Mouse (Mus musculus): ENCODE measurements around the gene Isl2. TPM values are rescaled to one million over a fixed set of nuclear protein-coding genes. Genes with fewer than 3 reads are reported as not detected.

Gene Isl2
- polyA plus RNA-seq, 1 experiment, result 4.8 TPM

GRCm38 (mm10) chr9:55581414-55581813 lies 42.9 kb downstream of the Isl2 start:
- Histone ChIP-seq H3K4me3 (ENCODE audit: insufficient read depth, poor library complexity, severe bottlenecking) (no peak overlapping the region), H3K79me2 (ENCODE audit: control insufficient read depth, insufficient read depth) (no peaks in the 10 kb centered on the region), H3K36me3 (ENCODE audit: control insufficient read depth, insufficient read depth) (no peaks in the 10 kb centered on the region), H3ac (ENCODE audit: control insufficient read depth, insufficient read length, low read depth) (no peak overlapping the region), H3K27me3 (ENCODE audit: control insufficient read depth, insufficient read depth, insufficient read length) (no peaks in the 10 kb centered on the region), H3K79me3 (ENCODE audit: low read depth) (no peaks in the 10 kb centered on the region)
- no peak for TF ChIP-seq USF1 (IDR thresholded peaks at IDR 0.05; ENCODE audit: low read depth)
- no peak for TF ChIP-seq MYOD1 (IDR thresholded peaks at IDR 0.05; ENCODE audit: control insufficient read depth, insufficient read length, low read depth)
- TF ChIP-seq CEBPB (IDR thresholded peaks at IDR 0.05; ENCODE audit: low read depth), result no peak
- no peak for TF ChIP-seq MAX (IDR thresholded peaks at IDR 0.05)
- no peak for TF ChIP-seq MYOG (IDR thresholded peaks at IDR 0.05; ENCODE audit: control insufficient read depth, extremely low read depth, insufficient read length)
- TF ChIP-seq FOSL1 (IDR thresholded peaks at IDR 0.05; ENCODE audit: insufficient read depth, low read length, poor library complexity, severe bottlenecking), result no peak
- TF ChIP-seq CTCF (IDR thresholded peaks at IDR 0.05; ENCODE audit: control insufficient read depth, insufficient read depth, insufficient read length), result no peak

- Histone ChIP-seq H3K27me3 (ENCODE audit: control insufficient read depth, insufficient read depth, insufficient read length) (no peaks in the 10 kb centered on the region), H3K36me3 (ENCODE audit: control insufficient read depth, insufficient read depth) (no peaks in the 10 kb centered on the region), H3K79me3 (ENCODE audit: low read depth) (no peaks in the 10 kb centered on the region), H3ac (ENCODE audit: control insufficient read depth, insufficient read length, low read depth) (no peak overlapping the region), H3K4me3 (ENCODE audit: insufficient read depth, poor library complexity, severe bottlenecking) (no peak overlapping the region), H3K79me2 (ENCODE audit: control insufficient read depth, insufficient read depth) (no peaks in the 10 kb centered on the region)
- TF ChIP-seq MAX (IDR thresholded peaks at IDR 0.05), result no peak
Measured at GRCm38 (mm10) chr9:55586141-55586540, 47.7 kb downstream of the Isl2 start.

Other genes starting within 250 kb of the Isl2 start
- gene Nrg4, start 211.8 kb upstream of the Isl2 start, polyA plus RNA-seq (2012; fragmentation: generic; extraction: Trizol), result 0.15 TPM
- not detected for gene Tmem266, start 211.8 kb upstream of the Isl2 start, polyA plus RNA-seq (2012; fragmentation: generic; extraction: Trizol)
- gene Etfa, start 26.4 kb upstream of the Isl2 start, polyA plus RNA-seq (2012; fragmentation: generic; extraction: Trizol), result 87.7 TPM